Mouse (Mus musculus): Measurements from ENCODE around the gene Shoc2.

- TF ChIP-seq GATA1 (IDR thresholded peaks at IDR 0.05; ENCODE audit: low read length) (no peak), TAL1 (IDR thresholded peaks at IDR 0.05; ENCODE audit: low read length) (no peak)
Observed at GRCm38 (mm10) chr19:54014999-54015398, 70.9 kb downstream of the Shoc2 start.

Data from erythroblast, embryonic 14.5 days (primary cell).